Mouse (Mus musculus): Measurements from ENCODE around the gene D6Ertd527e. TPM values are rescaled to one million over a fixed set of nuclear protein-coding genes. Genes with fewer than 3 reads are reported as not detected.
"Not testable (repeated sequence)": the region's sequence is repeated elsewhere in the genome, so short reads cannot be mapped to it uniquely, and the experiment has no call there.

D6Ertd527e gene
- total and polyA plus RNA-seq, 2 experiments from 2014 or later, result 0.10 to 0.42 TPM

- H3K36me3 ChIP-seq (ENCODE audit: insufficient read depth, low read length), result peaks cover 49% of the 10 kb centered on the region
- ATAC-seq (no peak), DNase-seq (ENCODE audit: low spot score) (no peak)
- H3K4me2 ChIP-seq (ENCODE audit: low read depth, low read length), result no peak overlapping the region
- no peaks in the 10 kb centered on the region for H3K9me3 ChIP-seq (ENCODE audit: low read length)
- WGBS, result 57% methylated on average over 3 of the region's 3 CpGs
- H3K4me1 ChIP-seq (ENCODE audit: insufficient read depth, low read length), result no peaks in the 10 kb centered on the region
- H3K27me3 ChIP-seq (ENCODE audit: insufficient read depth, low read length), result no peaks in the 10 kb centered on the region
- H3K27ac ChIP-seq, result no peak overlapping the region
- TF ChIP-seq CTCF (IDR thresholded peaks at IDR 0.05; ENCODE audit: low read depth), result no peak
- H3K4me3 ChIP-seq (ENCODE audit: low read length), result no peak overlapping the region
- H3K9ac ChIP-seq (replicated peaks; ENCODE audit: low read length), result no peak overlapping the region
These were observed 29.4 kb upstream of the D6Ertd527e start for GRCm38 (mm10) chr6:87075092-87075685.

GRCm38 (mm10) chr6:87079457-87079856 lies 25.1 kb upstream of the D6Ertd527e start:
- peaks cover 46% of the 10 kb centered on the region for H3K36me3 ChIP-seq (ENCODE audit: insufficient read depth, low read length)
- DNase-seq (ENCODE audit: low spot score) (no peak), ATAC-seq (no peak)
- H3K4me2 ChIP-seq (ENCODE audit: low read depth, low read length), result no peak overlapping the region
- no peaks in the 10 kb centered on the region for H3K27me3 ChIP-seq (ENCODE audit: insufficient read depth, low read length)
- H3K9ac ChIP-seq (replicated peaks; ENCODE audit: low read length), result no peak overlapping the region
- WGBS, result 75% methylated on average over 4 of the region's 4 CpGs
- no peaks in the 10 kb centered on the region for H3K4me1 ChIP-seq (ENCODE audit: insufficient read depth, low read length)
- no peak for TF ChIP-seq CTCF (IDR thresholded peaks at IDR 0.05; ENCODE audit: low read depth)
- H3K27ac ChIP-seq, result no peak overlapping the region
- H3K9me3 ChIP-seq (ENCODE audit: low read length), result no peaks in the 10 kb centered on the region
- H3K4me3 ChIP-seq (ENCODE audit: low read length), result no peak overlapping the region

- Histone ChIP-seq H3K27ac (no peak overlapping the region), H3K4me3 (ENCODE audit: low read length) (no peak overlapping the region), H3K9me3 (ENCODE audit: low read length) (no peaks in the 10 kb centered on the region), H3K27me3 (ENCODE audit: insufficient read depth, low read length) (no peaks in the 10 kb centered on the region), H3K4me2 (ENCODE audit: low read depth, low read length) (no peak overlapping the region), H3K9ac (replicated peaks; ENCODE audit: low read length) (no peak overlapping the region), H3K4me1 (ENCODE audit: insufficient read depth, low read length) (no peaks in the 10 kb centered on the region), H3K36me3 (ENCODE audit: insufficient read depth, low read length) (peaks cover 52% of the 10 kb centered on the region)
- no peak for ATAC-seq
- TF ChIP-seq CTCF (IDR thresholded peaks at IDR 0.05; ENCODE audit: low read depth), result no peak
- DNase-seq (ENCODE audit: low spot score), result no peak
- WGBS, result 85% methylated on average over 6 of the region's 6 CpGs
These were observed 19.5 kb upstream of the D6Ertd527e start for GRCm38 (mm10) chr6:87085026-87085425.

- no peak overlapping the region for H3K9ac ChIP-seq (replicated peaks; ENCODE audit: low read length)
- no peak overlapping the region for H3K4me3 ChIP-seq (ENCODE audit: low read length)
- no peaks in the 10 kb centered on the region for H3K4me1 ChIP-seq (ENCODE audit: insufficient read depth, low read length)
- no peak overlapping the region for H3K27ac ChIP-seq
- WGBS, result 88% methylated on average over 5 of the region's 5 CpGs
- ATAC-seq (no peak), DNase-seq (ENCODE audit: low spot score) (no peak)
- no peaks in the 10 kb centered on the region for H3K27me3 ChIP-seq (ENCODE audit: insufficient read depth, low read length)
- no peak for TF ChIP-seq CTCF (IDR thresholded peaks at IDR 0.05; ENCODE audit: low read depth)
- peaks cover 38% of the 10 kb centered on the region for H3K36me3 ChIP-seq (ENCODE audit: insufficient read depth, low read length)
- H3K9me3 ChIP-seq (ENCODE audit: low read length), result no peaks in the 10 kb centered on the region
- no peak overlapping the region for H3K4me2 ChIP-seq (ENCODE audit: low read depth, low read length)
These were observed 16.2 kb upstream of the D6Ertd527e start for GRCm38 (mm10) chr6:87088356-87088755.

- Histone ChIP-seq H3K4me2 (ENCODE audit: low read depth, low read length) (no peak overlapping the region), H3K36me3 (ENCODE audit: insufficient read depth, low read length) (peaks cover 28% of the 10 kb centered on the region), H3K9me3 (ENCODE audit: low read length) (no peaks in the 10 kb centered on the region), H3K4me3 (ENCODE audit: low read length) (no peak overlapping the region), H3K27me3 (ENCODE audit: insufficient read depth, low read length) (no peaks in the 10 kb centered on the region), H3K9ac (replicated peaks; ENCODE audit: low read length) (no peak overlapping the region), H3K27ac (no peak overlapping the region), H3K4me1 (ENCODE audit: insufficient read depth, low read length) (no peaks in the 10 kb centered on the region)
- 84% methylated on average over 3 of the region's 3 CpGs for WGBS
- ATAC-seq, result no peak
- no peak for TF ChIP-seq CTCF (IDR thresholded peaks at IDR 0.05; ENCODE audit: low read depth)
- no peak for DNase-seq (ENCODE audit: low spot score)
These were observed 13.7 kb upstream of the D6Ertd527e start for GRCm38 (mm10) chr6:87090877-87091276.

- no peak for TF ChIP-seq CTCF (IDR thresholded peaks at IDR 0.05; ENCODE audit: low read depth)
- ATAC-seq (no peak), DNase-seq (ENCODE audit: low spot score) (no peak)
- H3K9ac ChIP-seq (replicated peaks; ENCODE audit: low read length), result no peak overlapping the region
- 82% methylated on average over 5 of the region's 5 CpGs for WGBS
- peaks cover 17% of the 10 kb centered on the region for H3K36me3 ChIP-seq (ENCODE audit: insufficient read depth, low read length)
- no peaks in the 10 kb centered on the region for H3K4me1 ChIP-seq (ENCODE audit: insufficient read depth, low read length)
- H3K4me2 ChIP-seq (ENCODE audit: low read depth, low read length), result no peak overlapping the region
- H3K4me3 ChIP-seq (ENCODE audit: low read length), result no peak overlapping the region
- no peak overlapping the region for H3K27ac ChIP-seq
- no peaks in the 10 kb centered on the region for H3K9me3 ChIP-seq (ENCODE audit: low read length)
- H3K27me3 ChIP-seq (ENCODE audit: insufficient read depth, low read length), result no peaks in the 10 kb centered on the region
These were observed 12.1 kb upstream of the D6Ertd527e start for GRCm38 (mm10) chr6:87092476-87092875.

- H3K9me3 ChIP-seq (ENCODE audit: low read length), result not testable (repeated sequence)
These were observed 10.9 kb upstream of the D6Ertd527e start for GRCm38 (mm10) chr6:87093631-87094030.

More at GRCm38 (mm10) chr6:87093631-87094030, 10.9 kb upstream of the D6Ertd527e start:
- not testable (repeated sequence) for H3K9ac ChIP-seq (replicated peaks; ENCODE audit: low read length); H3K4me3 ChIP-seq (ENCODE audit: low read length); H3K27ac ChIP-seq; H3K27me3 ChIP-seq (ENCODE audit: insufficient read depth, low read length); H3K4me1 ChIP-seq (ENCODE audit: insufficient read depth, low read length); DNase-seq (ENCODE audit: low spot score); H3K4me2 ChIP-seq (ENCODE audit: low read depth, low read length); ATAC-seq
- 89% methylated on average over 8 of the region's 8 CpGs for WGBS
- H3K36me3 ChIP-seq (ENCODE audit: insufficient read depth, low read length), result peaks cover 13% of the 10 kb centered on the region; the same call in 1 of the 2 replicates
